9 mouse cellular contexts compared by ENCODE assay signal in genomic region chr7:127587196-127587595, GRCm38 (mm10). TPM values are rescaled to one million over a fixed set of nuclear protein-coding genes. Genes with fewer than 3 reads are reported as not detected.
A peak's percentile ranks its signal among the peaks of the same experiment; 100 is the strongest.
DNase-seq lines count a peak whose midpoint lies in the region; ATAC-seq and TF ChIP-seq lines count a peak whose summit lies in the region.
"Had no signal": no experiment of that assay in that cellular context is flagged by ENCODE, and none has a peak within 500 bp of the region (broad histone marks: within the 10 kb centered on the region; RNA-seq: fewer than 3 reads in every experiment).

No protein-coding gene starts in this region.

- H3K27me3 ChIP-seq in CH12.LX (replicated peaks): no peaks in the 10 kb centered on the region
- no peaks in the 10 kb centered on the region for H3K27me3 ChIP-seq in forebrain, postnatal 0 days (ENCODE audit: insufficient read depth, low read length)
- H3K27me3 ChIP-seq in liver, embryonic 14.5 days (ENCODE audit: control insufficient read depth, insufficient read depth, low read length): no peaks in the 10 kb centered on the region

- ATAC-seq in forebrain, postnatal 0 days: no peak
- ATAC-seq in liver, embryonic 14.5 days (ENCODE audit: insufficient read depth): no peak

- peak overlapping the region; percentile 89 for H3K4me2 ChIP-seq in CH12.LX (ENCODE audit: insufficient read depth, low read depth, poor library complexity, severe bottlenecking)
- peak overlapping the region; percentile 76 for H3K4me2 ChIP-seq in forebrain, postnatal 0 days (ENCODE audit: low read depth)
- H3K4me2 ChIP-seq in liver, embryonic 14.5 days (ENCODE audit: low read depth): peak overlapping the region; percentile 77

- intact Hi-C loops in gastrocnemius, adult 2 months (cut with DNase I): loop anchor here (5.0 kb wide), 1 partner anchor 75 kb away; the partner anchor contains the start of gene Srcap

- H3K36me3 ChIP-seq in CH12.LX (replicated peaks in 1 of 2; ENCODE audit: control insufficient read depth in 1 of 2, insufficient read depth in 1 of 2, low read length in 1 of 2): peaks cover 49 to 69% of the 10 kb centered on the region in 2 experiments
- H3K36me3 ChIP-seq in forebrain, postnatal 0 days (ENCODE audit: insufficient read depth): peaks cover 46% of the 10 kb centered on the region
- peaks cover 33% of the 10 kb centered on the region for H3K36me3 ChIP-seq in liver, embryonic 14.5 days (replicated peaks; ENCODE audit: control insufficient read depth, insufficient read depth, low read depth)

- DNase-seq in gastrocnemius, adult 2 months: no peak
- no peak for DNase-seq in gastrocnemius, adult 18-20 months (ENCODE audit: low spot score)
- no peak for DNase-seq in CH12.LX (ENCODE audit: extremely low read depth)
- no peak for DNase-seq in forebrain, postnatal 0 days
- DNase-seq in liver, embryonic 14.5 days (ENCODE audit: low read depth in 3 of 3, low spot score in 3 of 3): no peak
- DNase-seq in frontal cortex, postnatal 14 days (ENCODE audit: low spot score in 2 of 2): no peak
- DNase-seq in urinary bladder, postnatal 10 days (ENCODE audit: low spot score): no peak
- DNase-seq in cerebellum, adult 9-10 months: no peak

- no peaks in the 10 kb centered on the region for H3K9me3 ChIP-seq in CH12.LX (replicated peaks; ENCODE audit: low read length)
- no peaks in the 10 kb centered on the region for H3K9me3 ChIP-seq in forebrain, postnatal 0 days (ENCODE audit: low read length)
- no peaks in the 10 kb centered on the region for H3K9me3 ChIP-seq in liver, embryonic 14.5 days (ENCODE audit: control insufficient read depth, low read length)

- H3K9ac ChIP-seq in CH12.LX (ENCODE audit: insufficient read depth, low read depth): peak overlapping the region; percentile 20; the same call in 1 of the 2 replicates
- H3K9ac ChIP-seq in forebrain, postnatal 0 days: no peak overlapping the region
- H3K9ac ChIP-seq in liver, embryonic 14.5 days (replicated peaks): peak overlapping the region; percentile 59

- H3K79me2 ChIP-seq in CH12.LX (replicated peaks; ENCODE audit: control insufficient read depth, extremely low read depth, insufficient read depth, poor library complexity, severe bottlenecking): peaks cover 13% of the 10 kb centered on the region

- TF ChIP-seq RAD21 in CH12.LX (IDR thresholded peaks at IDR 0.05; ENCODE audit: low read depth, low read length): no peak

- TF ChIP-seq CTCF in gastrocnemius, adult 2 months (IDR thresholded peaks at IDR 0.05): no peak
- TF ChIP-seq CTCF in CH12.LX (conservative IDR thresholded peaks at IDR 0.05 in 1 of 2, IDR thresholded peaks at IDR 0.05 in 1 of 2; ENCODE audit: low read depth in 2 of 2, low read length in 2 of 2): no peak
- TF ChIP-seq CTCF in forebrain, postnatal 0 days (IDR thresholded peaks at IDR 0.05; ENCODE audit: low read depth): no peak
- TF ChIP-seq CTCF in liver, embryonic 14.5 days (IDR thresholded peaks at IDR 0.05; ENCODE audit: low read depth): no peak

- peaks cover 7 to 39% of the 10 kb centered on the region in 2 experiments; a peak in 3 of 4 replicates for H3K4me1 ChIP-seq in CH12.LX (ENCODE audit: control insufficient read depth in 1 of 2, insufficient read depth in 2 of 2)
- H3K4me1 ChIP-seq in forebrain, postnatal 0 days (ENCODE audit: insufficient read depth): no peaks in the 10 kb centered on the region
- peaks cover 24 to 28% of the 10 kb centered on the region in 2 experiments for H3K4me1 ChIP-seq in liver, embryonic 14.5 days (replicated peaks; ENCODE audit: control insufficient read depth in 2 of 2, insufficient read depth in 2 of 2, low read length in 1 of 2)

- no peak for TF ChIP-seq POLR2A in CH12.LX (IDR thresholded peaks at IDR 0.05; ENCODE audit: low read depth, low read length)

- H3K27ac ChIP-seq in gastrocnemius, adult 2 months: peak overlapping the region; percentile 93
- no peak overlapping the region for H3K27ac ChIP-seq in CH12.LX (ENCODE audit: insufficient read depth, low read depth)
- H3K27ac ChIP-seq in forebrain, postnatal 0 days (ENCODE audit: low read depth, low read length): no peak overlapping the region
- peak overlapping the region; percentile 35; the same call in 1 of the 2 replicates for H3K27ac ChIP-seq in liver, embryonic 14.5 days

- dilution Hi-C loops in CH12.LX (cut with MboI; ENCODE audit: extremely low pct_ligation_motif_present, extremely low pct_unique_long_range_greater_than_20kb, low sequenced_read_pairs): no loop called here

- TF ChIP-seq EP300 in CH12.LX (IDR thresholded peaks at IDR 0.05; ENCODE audit: low read length): no peak
- TF ChIP-seq EP300 in liver, embryonic 14.5 days (IDR thresholded peaks at IDR 0.05; ENCODE audit: low read depth): no peak

- peak overlapping the region; percentile 93 for H3K4me3 ChIP-seq in gastrocnemius, adult 2 months
- no peak overlapping the region for H3K4me3 ChIP-seq in CH12.LX (replicated peaks in 1 of 3; ENCODE audit: low read depth in 2 of 3, low read length in 2 of 3, poor library complexity in 1 of 3)
- peak overlapping the region; percentile 82; the same call in 1 of the 2 replicates for H3K4me3 ChIP-seq in forebrain, postnatal 0 days (ENCODE audit: low read depth, low read length)
- H3K4me3 ChIP-seq in liver, embryonic 14.5 days (ENCODE audit: insufficient read depth in 1 of 2, low read depth in 2 of 2, low read length in 2 of 2): peak overlapping the region; percentile 76 to 94; a peak in 3 of 4 replicates

- 73% methylated on average over 5 of the region's 5 CpGs for WGBS in forebrain, postnatal 0 days
- 67% methylated on average over 5 of the region's 5 CpGs for WGBS in liver, embryonic 14.5 days (ENCODE audit: insufficient replicate concordance)

- in situ Hi-C loops in CH12.LX (cut with MboI; ENCODE audit: low pct_ligation_motif_present, low pct_unique_long_range_greater_than_20kb, low sequenced_read_pairs): no loop called here

TF ChIP-seq in CH12.LX, 34 proteins besides CTCF, POLR2A, EP300 and RAD21 (continues in another document):
- TF ChIP-seq CHD1 (IDR thresholded peaks at IDR 0.05; ENCODE audit: low read depth, low read length): no peak
- TF ChIP-seq PAX5 (IDR thresholded peaks at IDR 0.05; ENCODE audit: low read length): no peak
- TF ChIP-seq USF1 (IDR thresholded peaks at IDR 0.05; ENCODE audit: low read depth, low read length): no peak
- no peak for TF ChIP-seq IRF4 (IDR thresholded peaks at IDR 0.05; ENCODE audit: low read depth, low read length)
- no peak for TF ChIP-seq RCOR1 (conservative IDR thresholded peaks at IDR 0.05; ENCODE audit: low read depth, low read length)
- no peak for TF ChIP-seq MAX (IDR thresholded peaks at IDR 0.05; ENCODE audit: low read length)
- no peak for TF ChIP-seq BHLHE40 (IDR thresholded peaks at IDR 0.05; ENCODE audit: low read depth, low read length)
- TF ChIP-seq ZKSCAN1 (IDR thresholded peaks at IDR 0.05; ENCODE audit: borderline replicate concordance, low read depth, low read length): no peak

RNA-seq across cellular contexts. Expression of gene Ccdc189, which starts 1.2 kb away (rescaled TPM):
- 1 to 10 TPM; 1.7 to 2.4 TPM for total RNA-seq in gastrocnemius, adult 2 months (2021)
- total RNA-seq in gastrocnemius, adult 18-20 months (2021): 1 to 10 TPM; 2.9 to 3.3 TPM
- total RNA-seq in CH12.LX (2012; rRNA removed): 2.2 and 2.9 TPM in 2 replicates
- total RNA-seq in CH12.LX (2014; rRNA removed): 2.2 and 2.9 TPM in 2 replicates
- 2.0 and 2.1 TPM in 2 replicates for polyA plus RNA-seq in CH12.LX (2012; ENCODE audit: insufficient read length, low read depth)
- total RNA-seq in forebrain, postnatal 0 days (2014; rRNA removed): 9.0 and 11.0 TPM in 2 replicates
- 10.1 and 16.0 TPM in 2 replicates for polyA plus RNA-seq in forebrain, postnatal 0 days (2015; fragmentation: Nextera tagmentation; extraction: Ambion mirVana)
- polyA plus RNA-seq in liver, embryonic 14.5 days (2012; rRNA removed): 4.4 and 5.4 TPM in 2 replicates
- 6.8 and 7.5 TPM in 2 replicates for polyA plus RNA-seq in liver, embryonic 14.5 days (2014; fragmentation: Nextera tagmentation; extraction: Ambion mirVana)

RNA-seq across cellular contexts. Expression of gene Rnf40, which starts 1.4 kb away (rescaled TPM):
- 10 to 100 TPM; 33.3 to 34.6 TPM for total RNA-seq in gastrocnemius, adult 2 months (2021)
- total RNA-seq in gastrocnemius, adult 18-20 months (2021): 10 to 100 TPM; 30.5 to 33.4 TPM
- 48.6 and 50.9 TPM in 2 replicates for total RNA-seq in CH12.LX (2012; rRNA removed)
- 39.3 and 40.6 TPM in 2 replicates for total RNA-seq in CH12.LX (2014; rRNA removed)
- 73.0 and 95.2 TPM in 2 replicates for polyA plus RNA-seq in CH12.LX (2012; ENCODE audit: insufficient read length, low read depth)
- total RNA-seq in forebrain, postnatal 0 days (2014; rRNA removed): 49.8 and 60.1 TPM in 2 replicates
- polyA plus RNA-seq in forebrain, postnatal 0 days (2015; fragmentation: Nextera tagmentation; extraction: Ambion mirVana): 34.5 and 37.8 TPM in 2 replicates
- polyA plus RNA-seq in liver, embryonic 14.5 days (2012; rRNA removed): 10.3 and 14.0 TPM in 2 replicates
- polyA plus RNA-seq in liver, embryonic 14.5 days (2014; fragmentation: Nextera tagmentation; extraction: Ambion mirVana): 13.7 and 16.1 TPM in 2 replicates

RNA-seq across cellular contexts. Expression of gene Phkg2, which starts 14.1 kb away (rescaled TPM):
- total RNA-seq in gastrocnemius, adult 2 months (2021): 10 to 100 TPM in 1 of 2 experiments, 1 to 10 TPM in 1; 8.3 to 10.8 TPM
- 10 to 100 TPM in 1 of 2 experiments, 1 to 10 TPM in 1; 9.0 to 10.4 TPM for total RNA-seq in gastrocnemius, adult 18-20 months (2021)
- 23.3 and 25.5 TPM in 2 replicates for total RNA-seq in CH12.LX (2012; rRNA removed)
- total RNA-seq in CH12.LX (2014; rRNA removed): 33.1 and 34.7 TPM in 2 replicates
- 65.0 and 67.2 TPM in 2 replicates for polyA plus RNA-seq in CH12.LX (2012; ENCODE audit: insufficient read length, low read depth)
- total RNA-seq in forebrain, postnatal 0 days (2014; rRNA removed): 45.7 and 62.4 TPM in 2 replicates
- polyA plus RNA-seq in forebrain, postnatal 0 days (2015; fragmentation: Nextera tagmentation; extraction: Ambion mirVana): 53.4 and 53.8 TPM in 2 replicates
- polyA plus RNA-seq in liver, embryonic 14.5 days (2012; rRNA removed): 24.9 and 27.3 TPM in 2 replicates
- 18.5 and 21.7 TPM in 2 replicates for polyA plus RNA-seq in liver, embryonic 14.5 days (2014; fragmentation: Nextera tagmentation; extraction: Ambion mirVana)

RNA-seq across cellular contexts. Expression of gene Tmem265, which starts 26.0 kb away (rescaled TPM):
- not detected for total RNA-seq in gastrocnemius, adult 2 months (2021)
- total RNA-seq in gastrocnemius, adult 18-20 months (2021): not detected
- total RNA-seq in CH12.LX (2012; rRNA removed): 0.93 TPM in 1 of 2 replicates, not detected in the other
- total RNA-seq in CH12.LX (2014; rRNA removed): 2.3 and 3.0 TPM in 2 replicates
- polyA plus RNA-seq in CH12.LX (2012; ENCODE audit: insufficient read length, low read depth): not detected in 2 replicates
- 2.4 and 2.8 TPM in 2 replicates for total RNA-seq in forebrain, postnatal 0 days (2014; rRNA removed)
- polyA plus RNA-seq in forebrain, postnatal 0 days (2015; fragmentation: Nextera tagmentation; extraction: Ambion mirVana): 3.8 and 7.7 TPM in 2 replicates
- polyA plus RNA-seq in liver, embryonic 14.5 days (2012; rRNA removed): 0.77 and 1.0 TPM in 2 replicates
- polyA plus RNA-seq in liver, embryonic 14.5 days (2014; fragmentation: Nextera tagmentation; extraction: Ambion mirVana): 1.4 and 1.7 TPM in 2 replicates
- polyA plus RNA-seq: frontal cortex, adult 2 months had no signal

RNA-seq across cellular contexts. Expression of gene Zfp629, which starts 28.4 kb away (rescaled TPM):
- total RNA-seq in gastrocnemius, adult 2 months (2021): 1 to 10 TPM; 9.3 TPM
- total RNA-seq in gastrocnemius, adult 18-20 months (2021): 1 to 10 TPM; 7.4 to 9.5 TPM
- 2.4 and 3.2 TPM in 2 replicates for total RNA-seq in CH12.LX (2012; rRNA removed)
- 0.38 and 0.59 TPM in 2 replicates for total RNA-seq in CH12.LX (2014; rRNA removed)
- polyA plus RNA-seq in CH12.LX (2012; ENCODE audit: insufficient read length, low read depth): 0.48 and 0.94 TPM in 2 replicates
- total RNA-seq in forebrain, postnatal 0 days (2014; rRNA removed): 27.6 and 35.7 TPM in 2 replicates
- 9.6 and 10.5 TPM in 2 replicates for polyA plus RNA-seq in forebrain, postnatal 0 days (2015; fragmentation: Nextera tagmentation; extraction: Ambion mirVana)
- 1.6 and 1.9 TPM in 2 replicates for polyA plus RNA-seq in liver, embryonic 14.5 days (2012; rRNA removed)
- 1.4 and 2.2 TPM in 2 replicates for polyA plus RNA-seq in liver, embryonic 14.5 days (2014; fragmentation: Nextera tagmentation; extraction: Ambion mirVana)

Comparison
In these comparisons a context has a peak if more than half of its experiments do, and no peak if none do; other contexts are left out.
1. H3K27ac ChIP-seq: peak in gastrocnemius, adult 2 months (single experiment) and liver, embryonic 14.5 days (single experiment); none in CH12.LX (single experiment) and forebrain, postnatal 0 days (single experiment).
2. H3K4me3 ChIP-seq: peak in gastrocnemius, adult 2 months (single experiment), forebrain, postnatal 0 days (single experiment) and liver, embryonic 14.5 days (2 of 2); none in CH12.LX (0 of 3).
3. Peak in every context shown above with its lines, with median percentiles within 50 percentile points of each other: H3K4me2 ChIP-seq.